Mouse (Mus musculus) forebrain, embryonic 16.5 days (tissue): ENCODE measurements around the gene Slain2. TPM values are rescaled to one million over a fixed set of nuclear protein-coding genes. Genes with fewer than 3 reads are reported as not detected.
"Not testable (repeated sequence)": the region's sequence is repeated elsewhere in the genome, so short reads cannot be mapped to it uniquely, and the experiment has no call there.

Experiments
- ATAC-seq: fragments of 200-750 bp; cut with Nextera tagmentation; 2 replicates; pipeline ENCODE4 v1.8.0; 2017; ENCODE audit warnings: mild to moderate bottlenecking, moderate library complexity
- H3K27ac ChIP-seq: fragments of 300-500 bp; sonication (generic); 2 replicates; pipeline ENCODE4 v1.5.1; 2014; ENCODE audit warnings: low read length, control low read depth
- H3K27me3 ChIP-seq: fragments of 300-500 bp; sonication (generic); replicated peaks from 2 replicates; pipeline ENCODE4 v1.6.1; 2014; ENCODE audit warnings: low read length; ENCODE audit not compliant: control insufficient read depth, insufficient read depth
- H3K36me3 ChIP-seq: fragments of 300-500 bp; sonication (generic); 2 replicates; pipeline ENCODE4 v1.6.1; 2014; ENCODE audit not compliant: control insufficient read depth, insufficient read depth
- H3K4me1 ChIP-seq: fragments of 300-500 bp; sonication (generic); replicated peaks from 2 replicates; pipeline ENCODE4 v1.6.1; 2014; ENCODE audit warnings: low read length; ENCODE audit not compliant: control insufficient read depth, insufficient read depth
- H3K4me2 ChIP-seq: fragments of 300-500 bp; sonication (generic); 2 replicates; pipeline ENCODE4 v1.6.1; 2014; ENCODE audit warnings: mild to moderate bottlenecking, low read length, control low read depth
- H3K4me3 ChIP-seq: fragments of 300-500 bp; sonication (generic); replicated peaks from 2 replicates; pipeline ENCODE4 v1.5.1; 2014; ENCODE audit warnings: mild to moderate bottlenecking, low read length, control low read depth
- H3K9ac ChIP-seq: fragments of 300-500 bp; sonication (generic); replicated peaks from 2 replicates; pipeline ENCODE4 v1.6.1; 2014; ENCODE audit warnings: low read depth, low read length, control low read depth
- H3K9me3 ChIP-seq: fragments of 300-500 bp; sonication (generic); 2 replicates; pipeline ENCODE4 v1.6.1; 2016; ENCODE audit warnings: low read length; ENCODE audit not compliant: control insufficient read depth
- WGBS: fragments of 180-500 bp; shearing (Covaris S2); extraction: QIAGEN DNeasy Blood & Tissue Kit; methylation state at CpG from one replicate; pipeline ENCODE4 v1.1.7; 2014; 5-methylcytosine and 5-hydroxymethylcytosine counted together
- polyA plus RNA-seq: library from polyadenylated mRNA; unstranded; fragments of >200 nt; fragmentation: Nextera tagmentation; extraction: Ambion mirVana; gene quantifications from 2 replicates; pipeline ENCODE4 v1.2.1, GENCODE M21; 2015

Slain2 gene
- polyA plus RNA-seq, 1 experiment from 2014 or later: 16.9 TPM

DNA sequence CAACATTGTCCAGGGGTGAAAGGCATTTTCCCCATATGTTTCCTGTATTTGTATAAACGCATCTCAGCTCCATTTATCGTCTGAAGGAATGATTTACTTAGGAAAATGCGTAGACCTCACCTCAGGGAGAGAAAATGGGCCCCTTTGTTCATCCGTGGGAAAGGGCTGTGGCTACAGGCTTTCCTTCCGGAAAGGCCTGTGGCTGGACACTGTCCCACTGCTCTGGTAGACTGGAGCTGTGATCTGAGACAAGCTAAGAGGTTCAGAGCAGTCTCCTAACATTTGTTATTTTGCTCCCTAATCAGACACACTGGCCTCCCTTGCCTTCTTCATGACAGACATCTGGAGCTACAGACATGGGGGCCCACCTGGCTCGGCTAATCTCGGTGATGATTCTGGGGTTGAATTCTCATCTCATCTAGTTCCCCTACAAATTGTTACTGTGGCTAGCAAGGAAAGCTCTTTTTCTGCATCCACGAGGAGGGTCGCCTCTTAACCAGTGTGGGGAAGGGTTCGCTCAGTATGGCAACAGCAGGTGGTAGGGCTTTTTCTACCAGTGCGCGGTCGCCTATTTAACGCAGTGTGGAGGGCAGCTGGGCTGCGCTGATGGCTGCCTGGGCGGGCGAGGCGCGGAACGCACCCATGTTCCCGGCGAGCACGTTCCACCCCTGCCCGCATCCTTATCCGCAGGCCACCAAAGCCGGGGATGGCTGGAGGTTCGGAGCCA lies 98.9 kb downstream of the Slain2 start:
- ATAC-seq: peak; percentile 73
- not testable (repeated sequence) for H3K9ac ChIP-seq

DNA sequence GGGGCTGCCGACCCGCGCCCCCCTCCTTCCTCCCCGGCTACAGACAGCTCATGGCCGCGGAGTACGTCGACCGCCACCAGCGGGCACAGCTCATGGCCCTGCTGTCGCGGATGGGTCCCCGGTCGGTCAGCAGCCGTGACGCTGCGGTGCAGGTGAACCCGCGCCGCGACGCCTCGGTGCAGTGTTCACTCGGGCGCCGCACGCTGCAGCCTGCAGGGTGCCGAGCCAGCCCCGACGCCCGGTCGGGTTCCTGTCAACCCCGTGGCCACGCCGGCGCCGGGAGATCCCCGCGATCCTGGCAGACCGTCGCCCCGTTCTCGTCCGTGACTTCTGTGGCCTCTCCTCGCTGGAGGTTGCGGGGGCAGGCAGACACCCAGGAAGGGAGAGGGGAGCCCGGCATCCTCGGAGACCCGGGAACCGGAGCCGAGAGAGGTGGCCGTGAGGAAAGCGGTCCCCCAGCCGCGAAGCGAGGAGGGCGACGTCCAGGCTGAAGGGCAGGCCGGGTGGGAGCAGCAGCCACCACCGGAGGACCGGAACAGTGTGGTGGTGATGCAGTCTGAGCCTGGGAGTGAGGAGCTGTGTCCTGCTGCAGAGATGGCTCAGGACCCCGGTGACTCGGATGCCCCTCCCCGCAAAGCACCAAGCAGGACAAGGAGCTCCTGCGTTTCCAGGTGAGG lies 99.6 kb downstream of the Slain2 start:
- peak overlapping the region; percentile 51 for H3K9ac ChIP-seq
- H3K9me3 ChIP-seq, H3K36me3 ChIP-seq, H3K27ac ChIP-seq, H3K27me3 ChIP-seq, H3K4me1 ChIP-seq: not testable (repeated sequence)
- peak; percentile 86 for ATAC-seq
- WGBS: 4% methylated on average over 37 of the region's 65 CpGs
- H3K4me3 ChIP-seq: peak overlapping the region; percentile 40
- H3K4me2 ChIP-seq: peak overlapping the region; percentile 64

More for the DNA sequence above, 98.9 kb downstream of the Slain2 start:
- Histone ChIP-seq H3K4me3 (peak overlapping the region; percentile 40), H3K4me2 (peak overlapping the region; percentile 64)
- not testable (repeated sequence) for H3K36me3 ChIP-seq, H3K27ac ChIP-seq, H3K9me3 ChIP-seq, H3K4me1 ChIP-seq, H3K27me3 ChIP-seq
- WGBS: 21% methylated on average over 23 of the region's 27 CpGs

DNA sequence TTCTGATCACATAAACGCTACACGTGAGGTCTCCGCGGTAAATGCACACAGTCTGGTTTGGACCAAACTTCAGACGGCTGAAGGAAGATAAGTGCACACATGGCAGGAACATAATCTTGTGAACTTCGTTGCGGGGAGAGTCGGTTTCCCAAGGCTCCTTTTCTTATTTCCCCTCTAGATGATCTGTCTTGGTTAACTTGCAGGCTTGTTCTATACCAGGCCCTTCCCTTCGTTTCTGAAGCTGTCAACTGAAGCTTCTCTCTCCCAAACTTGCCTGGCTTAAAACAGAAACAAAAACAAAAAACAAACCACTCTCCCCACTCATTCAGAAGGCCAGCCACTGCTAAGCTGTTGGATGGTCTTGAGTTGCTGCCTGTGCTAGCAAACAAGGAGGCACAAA lies 100.6 kb downstream of the Slain2 start:
- Histone ChIP-seq H3K27ac (no peak overlapping the region), H3K4me2 (no peak overlapping the region), H3K4me1 (peaks cover 3% of the 10 kb centered on the region), H3K36me3 (no peaks in the 10 kb centered on the region), H3K27me3 (peaks cover 5% of the 10 kb centered on the region; the same call in 1 of the 2 replicates), H3K4me3 (no peak overlapping the region), H3K9me3 (no peaks in the 10 kb centered on the region), H3K9ac (no peak overlapping the region)
- ATAC-seq: no peak
- 53% methylated on average over 9 of the region's 9 CpGs for WGBS

DNA sequence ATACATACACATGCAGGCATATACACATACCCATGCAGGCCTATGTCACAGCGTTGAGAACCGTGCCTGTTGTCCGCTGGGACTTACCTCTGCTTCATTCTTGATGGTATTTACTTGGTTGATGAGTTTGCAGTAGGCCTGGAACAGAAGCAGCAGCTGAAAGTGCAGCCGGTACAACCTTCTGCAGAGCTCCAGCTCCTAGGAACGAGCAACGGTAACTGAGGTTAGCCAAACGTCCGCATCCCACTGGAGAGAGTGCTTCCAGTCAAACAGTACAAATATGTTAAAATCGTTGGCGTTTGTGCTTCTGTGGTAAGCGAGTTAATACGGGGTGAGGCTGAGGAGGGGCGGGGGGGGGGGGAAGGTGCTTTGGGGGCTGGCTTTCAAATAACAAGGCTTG lies 109.7 kb downstream of the Slain2 start:
- no peak for ATAC-seq
- Histone ChIP-seq H3K4me2 (no peak overlapping the region), H3K9ac (no peak overlapping the region), H3K36me3 (peaks cover 14% of the 10 kb centered on the region), H3K27ac (no peak overlapping the region), H3K9me3 (no peaks in the 10 kb centered on the region), H3K27me3 (no peaks in the 10 kb centered on the region), H3K4me1 (no peaks in the 10 kb centered on the region), H3K4me3 (no peak overlapping the region)
- 96% methylated on average over 13 of the region's 13 CpGs for WGBS

Other genes starting within 250 kb of the Slain2 start
- gene Txk, start 161.5 kb upstream of the Slain2 start, polyA plus RNA-seq: 0.13 TPM in 1 of 2 replicates, not detected in the other
- 2.9 and 4.9 TPM in 2 replicates for gene Tec, start 45.8 kb upstream of the Slain2 start, polyA plus RNA-seq
- gene Gm10135, start 60.4 kb downstream of the Slain2 start, polyA plus RNA-seq: not detected in 2 replicates
- 17.1 and 29.3 TPM in 2 replicates for gene Slc10a4, start 92.6 kb downstream of the Slain2 start, polyA plus RNA-seq